Mouse (Mus musculus): Measurements from ENCODE around the gene Ctsl.

- TF ChIP-seq POLR2A (IDR thresholded peaks at IDR 0.05; ENCODE audit: low read depth, low read length) (no peak), CTCF (IDR thresholded peaks at IDR 0.05; ENCODE audit: extremely low read depth, insufficient read length, insufficient replicate concordance, low read depth, low read length) (no peak)
Measured at GRCm38 (mm10) chr13:64403519-64403918, 32.8 kb upstream of the Ctsl start.
